Mouse (Mus musculus): ENCODE measurements at regions not wholly inside any gene's neighbourhood (a gene's known extent, or its start where the extent isn't known, plus 50 kb on each side); places are given as distances from the start of the nearest gene placed in this dataset.

DNA sequence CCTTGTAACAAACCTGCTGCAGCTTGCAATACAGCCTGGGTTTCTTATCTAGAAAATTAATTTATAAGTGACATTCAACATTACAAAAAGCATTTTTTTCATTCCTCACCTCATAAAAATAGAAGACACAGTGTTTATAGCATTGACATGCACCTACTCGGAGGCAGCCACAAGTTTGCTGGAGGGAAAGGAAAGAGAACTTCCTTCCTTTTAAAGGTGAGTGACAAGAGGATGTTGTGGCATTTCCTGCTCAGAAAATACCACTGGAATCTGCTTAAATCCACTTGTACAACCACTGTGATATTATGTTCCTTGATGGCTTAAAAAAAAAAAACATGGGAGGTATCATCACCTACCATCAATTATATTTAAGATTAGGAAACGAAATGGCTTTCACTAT lies 1222.2 kb upstream of the Flrt2 start:
- DNase-seq (ENCODE audit: low spot score in 2 of 2): no peak

DNA sequence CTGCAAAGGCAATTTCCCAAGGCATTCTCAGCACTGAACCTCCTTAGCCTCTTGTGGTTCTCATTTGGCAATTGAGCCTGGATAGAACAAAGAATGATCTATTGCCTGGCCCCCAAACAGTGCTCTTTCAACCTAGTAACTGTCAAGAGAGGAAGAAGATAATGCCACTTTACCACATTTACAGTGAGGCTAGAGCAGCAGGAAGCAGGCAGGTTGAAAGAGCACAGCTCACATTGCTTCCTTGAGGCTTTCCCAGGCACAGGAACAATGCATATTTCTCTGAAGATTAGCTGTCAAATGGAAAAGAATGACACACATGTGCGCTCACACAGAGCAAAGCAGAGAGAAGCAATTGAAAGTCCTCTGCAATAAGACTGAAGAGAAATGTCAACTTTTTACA lies 1221.0 kb upstream of the Flrt2 start:
- no peak for DNase-seq (ENCODE audit: low spot score in 2 of 2)

DNA sequence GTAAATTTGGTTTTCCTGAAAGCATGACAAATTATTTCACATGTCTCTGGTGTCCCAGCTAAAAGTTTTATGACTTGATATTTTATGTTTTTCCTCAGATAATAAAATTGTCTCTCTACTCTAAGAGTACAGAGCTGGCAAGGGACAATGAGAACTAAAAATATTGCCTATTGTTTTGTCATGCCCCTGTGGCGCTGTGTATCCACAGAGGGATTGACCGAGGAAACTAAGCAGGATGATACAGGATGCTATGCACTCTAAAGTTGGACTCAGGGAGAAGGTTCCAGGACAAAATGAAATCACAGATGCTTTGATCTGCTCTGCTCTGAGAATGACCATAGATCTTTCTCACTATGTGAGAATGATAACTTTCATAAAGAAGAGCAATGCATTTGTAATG lies 1203.3 kb upstream of the Flrt2 start:
- no peak for DNase-seq (ENCODE audit: low spot score in 2 of 2)

DNA sequence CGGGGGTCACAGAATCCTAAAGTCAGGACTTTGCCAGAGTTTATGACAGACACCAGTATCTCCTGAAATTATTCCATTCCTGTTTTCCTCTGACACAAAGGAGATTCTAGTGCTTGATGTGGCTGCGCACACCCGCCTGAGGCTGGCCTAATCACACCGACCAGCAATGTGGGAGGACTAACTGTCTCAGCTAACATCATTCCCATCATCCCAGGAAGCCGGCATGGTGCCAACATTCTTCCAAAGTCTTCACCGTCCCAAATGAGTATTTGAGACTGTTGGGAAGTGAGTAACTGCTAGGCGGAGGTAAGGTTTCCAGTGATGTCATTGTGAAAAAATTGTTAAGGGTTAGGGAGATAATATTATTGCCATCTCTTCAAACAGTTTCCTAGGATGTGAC lies 1183.9 kb upstream of the Flrt2 start:
- no peak for DNase-seq (ENCODE audit: low spot score in 2 of 2)

DNA sequence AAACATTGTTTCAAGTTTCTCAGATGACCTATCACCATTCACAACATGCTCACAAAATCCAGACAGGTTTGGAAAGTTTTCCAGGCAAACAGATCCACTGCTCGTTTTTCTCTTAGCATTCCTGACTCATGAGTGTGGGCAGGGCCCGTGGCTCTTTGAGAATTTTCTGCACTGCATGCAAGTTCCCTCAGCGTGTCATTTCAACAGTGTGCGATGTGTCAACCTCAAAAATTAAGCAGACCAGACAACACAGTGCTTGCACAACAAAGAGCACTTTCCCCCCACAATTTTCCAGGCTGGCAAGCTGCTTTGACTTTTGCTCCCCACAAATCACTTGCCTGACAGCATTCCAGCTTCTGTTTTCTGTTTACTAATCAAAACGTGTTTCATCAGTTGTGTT lies 1182.2 kb upstream of the Flrt2 start:
- DNase-seq (ENCODE audit: low spot score in 2 of 2): no peak

GRCm38 (mm10) chr12:94544706-94545105 lies 1147.3 kb upstream of the Flrt2 start:
- no peak for DNase-seq (ENCODE audit: low spot score in 2 of 2)

- no peak for DNase-seq (ENCODE audit: low spot score in 2 of 2)
Observed at GRCm38 (mm10) chr12:94560374-94561194, 1131.4 kb upstream of the Flrt2 start.

- DNase-seq (ENCODE audit: low spot score in 2 of 2): no peak
Observed at GRCm38 (mm10) chr12:94574981-94575380, 1117.0 kb upstream of the Flrt2 start.

- DNase-seq (ENCODE audit: low spot score in 2 of 2): no peak
Observed at GRCm38 (mm10) chr12:94580345-94580744, 1111.7 kb upstream of the Flrt2 start.

DNA sequence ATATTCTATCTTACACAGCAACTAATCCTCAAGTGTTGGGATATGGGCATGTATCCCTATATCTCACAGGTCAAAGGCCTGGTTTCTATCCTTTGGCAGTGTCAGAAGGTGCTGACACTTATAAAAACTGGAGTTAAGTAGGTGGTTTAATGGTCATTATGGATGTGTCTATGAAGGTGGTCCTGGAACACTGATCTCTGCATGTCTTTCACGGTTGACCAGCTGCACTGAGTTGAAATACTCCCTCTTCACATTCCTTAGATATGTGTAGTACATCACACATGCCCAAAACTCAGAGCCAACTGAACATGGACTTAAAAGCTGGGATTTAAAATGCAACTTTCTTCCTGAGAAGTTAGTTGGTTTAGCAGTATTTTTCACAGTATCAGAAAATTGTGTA lies 1107.7 kb upstream of the Flrt2 start:
- no peak for DNase-seq (ENCODE audit: low spot score in 2 of 2)

DNA sequence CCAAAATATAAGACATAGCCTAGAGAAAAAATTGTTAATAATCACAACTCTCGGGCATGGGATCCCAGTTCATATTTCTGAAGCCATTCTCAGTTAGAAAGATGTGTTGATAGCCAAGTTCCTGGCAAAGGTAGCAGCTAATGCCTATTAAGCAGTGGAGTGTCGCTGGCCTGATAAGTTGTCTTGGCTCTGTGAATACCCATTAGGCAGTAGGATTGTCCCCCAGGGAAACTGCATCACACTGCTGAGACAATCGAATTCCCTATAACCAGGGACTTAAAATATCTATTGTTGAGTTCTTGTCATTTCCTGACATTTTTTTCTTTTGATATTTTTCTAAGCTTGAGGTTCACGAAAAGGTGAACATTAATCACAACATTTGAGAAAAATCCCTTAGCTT lies 1105.0 kb upstream of the Flrt2 start:
- DNase-seq (ENCODE audit: low spot score in 2 of 2): no peak

GRCm38 (mm10) chr12:94588599-94588998 lies 1103.4 kb upstream of the Flrt2 start:
- DNase-seq (ENCODE audit: low spot score in 2 of 2): no peak

- DNase-seq (ENCODE audit: low spot score in 2 of 2): no peak
Observed at GRCm38 (mm10) chr12:94589033-94589432, 1103.0 kb upstream of the Flrt2 start.

DNA sequence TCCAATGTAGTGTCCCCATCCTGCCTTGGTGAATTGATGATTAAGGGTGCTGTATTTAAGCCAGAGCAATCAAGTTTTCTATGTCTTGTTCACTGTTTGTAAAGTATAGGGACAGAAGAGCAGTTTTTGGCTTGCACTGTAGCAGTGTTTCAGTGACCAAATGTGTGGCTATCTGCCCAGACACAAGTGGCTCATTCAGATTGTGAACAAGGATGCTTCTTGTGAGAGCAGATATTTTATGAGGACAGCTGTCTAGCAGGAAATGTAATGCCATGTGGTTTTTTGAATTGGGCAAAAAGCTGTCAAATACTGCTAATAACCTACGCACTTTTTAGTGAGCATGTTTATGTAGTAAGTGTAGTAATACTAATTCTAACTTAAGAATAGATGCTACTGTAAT lies 1086.5 kb upstream of the Flrt2 start:
- DNase-seq (ENCODE audit: low spot score in 2 of 2): no peak

GRCm38 (mm10) chr12:94636555-94636954 lies 1055.5 kb upstream of the Flrt2 start:
- DNase-seq (ENCODE audit: low spot score in 2 of 2): no peak

DNA sequence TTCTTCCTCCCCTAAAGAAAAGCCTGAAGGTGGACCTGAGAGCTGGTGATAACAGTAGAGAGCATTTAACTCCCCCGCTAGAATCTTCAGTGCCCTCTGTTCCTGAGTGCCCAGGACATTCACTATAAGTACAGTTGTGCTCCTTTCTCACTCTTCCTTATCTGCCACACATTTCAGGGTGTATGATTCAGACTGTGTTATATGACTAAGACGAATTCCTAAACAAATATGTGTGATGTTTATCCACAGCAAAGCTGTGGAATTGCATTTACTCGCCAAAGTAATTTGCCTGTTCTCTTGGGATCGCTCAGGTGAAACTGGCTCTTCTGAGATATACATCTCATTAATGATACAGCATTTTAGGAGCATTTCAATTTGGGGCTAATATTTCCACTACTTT lies 1051.9 kb upstream of the Flrt2 start:
- no peak for DNase-seq (ENCODE audit: low spot score in 2 of 2)

DNA sequence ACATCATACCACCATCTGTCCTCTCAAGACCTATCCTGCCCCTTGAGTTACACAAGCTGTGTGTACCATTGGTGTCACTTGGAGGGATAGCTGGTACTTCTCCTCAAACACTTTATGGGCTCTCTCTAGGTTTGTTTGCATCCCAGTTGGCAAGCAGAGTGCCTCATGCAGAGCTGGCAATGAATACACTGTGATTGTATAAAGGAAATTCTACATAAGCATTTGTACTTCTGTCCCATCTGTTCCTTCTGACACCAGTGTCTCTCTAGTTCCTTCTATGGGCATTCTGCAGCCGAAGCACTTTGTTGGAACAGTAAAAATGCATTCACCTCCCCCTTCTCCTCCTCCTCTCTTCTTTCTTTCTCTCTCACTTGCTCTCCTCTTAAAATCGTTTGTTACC lies 1046.7 kb upstream of the Flrt2 start:
- DNase-seq (ENCODE audit: low spot score in 2 of 2): no peak

GRCm38 (mm10) chr12:94670035-94670434 lies 1022.0 kb upstream of the Flrt2 start:
- DNase-seq (ENCODE audit: low spot score in 2 of 2): no peak

- no peak for DNase-seq (ENCODE audit: low spot score in 2 of 2)
Observed at GRCm38 (mm10) chr12:94674925-94675324, 1017.1 kb upstream of the Flrt2 start.

DNA sequence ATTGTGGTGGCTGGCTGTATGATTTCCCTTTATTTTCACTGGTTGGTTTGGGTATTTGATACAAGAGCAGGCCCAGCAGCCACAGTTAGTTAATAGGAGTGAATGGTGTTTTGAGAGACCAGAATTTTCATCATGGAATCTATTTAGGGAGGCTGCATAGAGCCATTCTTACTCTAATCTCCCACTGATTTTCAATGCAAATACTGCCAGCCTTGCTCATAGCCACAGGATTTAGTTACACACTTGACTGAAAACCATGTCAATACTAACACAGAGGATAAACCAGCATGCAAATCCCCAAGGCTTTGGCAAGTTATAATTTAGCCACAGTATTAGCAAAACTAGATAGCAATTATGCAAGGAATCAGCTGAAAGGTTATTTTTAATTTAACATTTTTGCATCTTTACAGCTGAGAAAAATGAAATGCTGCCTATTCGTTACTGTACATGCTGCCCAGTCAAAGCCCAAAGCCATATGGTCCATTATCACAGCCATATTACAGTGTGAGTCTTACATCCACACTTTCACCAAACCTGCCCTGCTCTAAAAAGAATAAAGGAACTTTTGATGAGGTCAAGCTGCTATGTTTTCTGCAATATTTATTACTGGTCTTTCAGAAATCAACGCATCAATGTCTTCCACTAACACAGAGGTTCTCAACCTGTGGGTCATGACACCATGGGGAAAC lies 1000.5 kb upstream of the Flrt2 start:
- DNase-seq (ENCODE audit: low spot score in 2 of 2): no peak

GRCm38 (mm10) chr12:94731391-94731790 lies 960.6 kb upstream of the Flrt2 start:
- DNase-seq (ENCODE audit: low spot score in 2 of 2): no peak

DNA sequence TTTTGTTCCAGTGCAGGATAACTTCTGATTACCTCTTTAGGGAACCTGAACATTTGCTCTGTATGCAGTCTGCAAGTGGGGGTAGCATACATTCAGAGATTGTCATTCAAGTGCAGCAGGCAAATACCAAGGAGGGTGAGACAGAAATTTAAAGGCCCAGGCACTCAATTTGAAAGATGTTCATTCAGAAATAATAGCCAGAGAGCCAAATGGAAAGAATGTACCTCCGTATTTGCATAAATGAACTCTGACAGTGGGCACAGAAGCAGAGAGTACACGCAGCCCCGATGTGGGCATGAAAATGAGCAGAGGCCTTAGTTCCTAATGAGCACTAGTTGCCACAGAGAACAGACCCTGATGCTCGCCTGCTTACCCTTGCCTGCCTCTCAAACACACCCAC lies 958.8 kb upstream of the Flrt2 start:
- DNase-seq (ENCODE audit: low spot score in 2 of 2): no peak

GRCm38 (mm10) chr12:94737263-94737662 lies 954.8 kb upstream of the Flrt2 start:
- DNase-seq (ENCODE audit: low spot score in 2 of 2): no peak
